Mouse (Mus musculus): ENCODE measurements around the gene Sema6b. TPM values are rescaled to one million over a fixed set of nuclear protein-coding genes. Genes with fewer than 3 reads are reported as not detected.
"Not testable (repeated sequence)": the region's sequence is repeated elsewhere in the genome, so short reads cannot be mapped to it uniquely, and the experiment has no call there.

The Sema6b gene
- total RNA-seq, 2 experiments from 2014 or later: 140 to 142 TPM

DNA sequence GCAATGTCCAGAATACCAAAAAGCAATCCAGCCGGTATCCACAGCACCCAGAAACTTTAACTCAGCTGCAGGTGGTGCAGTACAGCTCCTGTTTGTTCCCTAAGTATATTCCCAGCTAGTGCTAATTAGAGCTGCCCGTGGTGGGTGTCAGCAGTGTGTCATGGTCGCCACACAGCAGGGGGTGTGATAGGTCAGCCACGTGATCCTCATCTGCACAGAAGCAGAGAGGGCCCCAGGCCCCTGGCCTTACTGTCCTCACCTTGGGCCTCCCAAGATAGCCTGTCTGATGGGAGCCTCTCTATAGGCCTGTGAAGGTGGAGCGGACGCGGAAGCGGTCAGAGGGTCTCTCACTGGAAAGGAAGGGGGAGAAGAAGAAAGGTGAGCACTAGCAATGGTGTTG lies 42.0 kb downstream of the Sema6b start:
- no peak for DNase-seq (ENCODE audit: low spot score in 2 of 2)

DNA sequence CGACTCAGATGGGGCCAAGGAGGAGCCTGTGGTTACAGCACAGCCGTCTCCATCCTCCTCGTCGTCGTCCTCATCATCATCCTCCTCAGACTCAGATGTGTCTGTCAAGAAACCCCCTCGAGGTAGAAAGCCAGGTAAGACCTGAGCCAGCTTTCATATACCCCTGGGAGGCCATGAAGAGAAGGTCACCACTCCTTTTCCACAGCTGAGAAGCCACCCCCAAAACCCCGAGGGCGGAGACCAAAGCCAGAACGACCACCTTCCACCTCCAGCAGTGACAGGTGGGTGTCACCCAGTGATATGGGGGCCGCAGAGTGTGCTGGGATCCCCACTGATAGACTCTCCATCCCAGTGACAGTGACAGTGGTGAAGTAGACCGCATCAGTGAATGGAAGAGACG lies 43.3 kb downstream of the Sema6b start:
- DNase-seq (ENCODE audit: low spot score in 2 of 2): no peak

DNA sequence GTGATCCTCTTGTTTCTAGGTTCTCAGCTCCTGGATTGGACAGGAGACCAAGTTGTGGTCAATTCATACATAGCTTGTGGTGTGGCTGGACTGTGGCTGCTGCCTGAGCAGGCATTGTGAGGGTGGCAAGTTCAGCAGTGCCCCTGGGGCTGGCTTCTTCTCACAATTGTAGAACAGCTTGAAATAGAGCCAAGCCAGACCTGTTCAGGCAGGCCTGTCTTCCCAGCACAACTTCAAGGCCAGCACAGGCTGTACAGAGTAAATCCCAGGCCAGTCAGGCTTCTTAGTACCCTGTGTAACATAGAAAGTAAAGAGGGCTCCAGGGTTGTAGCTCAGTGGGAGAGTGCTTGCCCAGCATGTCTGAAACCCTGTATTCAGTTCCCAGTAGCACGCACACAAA lies 47.3 kb downstream of the Sema6b start:
- DNase-seq (ENCODE audit: low spot score in 2 of 2): no peak

DNA sequence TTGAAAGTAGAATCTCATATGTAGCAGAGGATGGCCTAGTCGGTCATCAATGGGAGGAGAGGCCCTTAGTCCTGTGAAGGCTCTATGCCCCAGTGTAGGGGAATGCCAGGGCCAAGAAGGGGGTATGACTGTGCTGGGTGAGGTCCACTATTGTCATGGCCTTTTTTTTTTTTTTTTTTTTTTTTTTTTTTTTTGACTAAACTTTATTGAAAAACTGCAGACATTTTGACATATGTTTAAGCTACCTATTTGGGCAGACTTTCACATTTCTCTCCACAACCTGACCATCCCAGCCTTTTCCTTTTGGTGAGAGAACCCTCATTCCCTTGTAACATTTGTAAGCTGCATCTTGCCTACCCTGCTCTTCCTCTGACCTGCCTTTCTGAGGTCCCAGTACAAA lies 47.8 kb downstream of the Sema6b start:
- DNase-seq (ENCODE audit: low spot score in 2 of 2): no peak

DNA sequence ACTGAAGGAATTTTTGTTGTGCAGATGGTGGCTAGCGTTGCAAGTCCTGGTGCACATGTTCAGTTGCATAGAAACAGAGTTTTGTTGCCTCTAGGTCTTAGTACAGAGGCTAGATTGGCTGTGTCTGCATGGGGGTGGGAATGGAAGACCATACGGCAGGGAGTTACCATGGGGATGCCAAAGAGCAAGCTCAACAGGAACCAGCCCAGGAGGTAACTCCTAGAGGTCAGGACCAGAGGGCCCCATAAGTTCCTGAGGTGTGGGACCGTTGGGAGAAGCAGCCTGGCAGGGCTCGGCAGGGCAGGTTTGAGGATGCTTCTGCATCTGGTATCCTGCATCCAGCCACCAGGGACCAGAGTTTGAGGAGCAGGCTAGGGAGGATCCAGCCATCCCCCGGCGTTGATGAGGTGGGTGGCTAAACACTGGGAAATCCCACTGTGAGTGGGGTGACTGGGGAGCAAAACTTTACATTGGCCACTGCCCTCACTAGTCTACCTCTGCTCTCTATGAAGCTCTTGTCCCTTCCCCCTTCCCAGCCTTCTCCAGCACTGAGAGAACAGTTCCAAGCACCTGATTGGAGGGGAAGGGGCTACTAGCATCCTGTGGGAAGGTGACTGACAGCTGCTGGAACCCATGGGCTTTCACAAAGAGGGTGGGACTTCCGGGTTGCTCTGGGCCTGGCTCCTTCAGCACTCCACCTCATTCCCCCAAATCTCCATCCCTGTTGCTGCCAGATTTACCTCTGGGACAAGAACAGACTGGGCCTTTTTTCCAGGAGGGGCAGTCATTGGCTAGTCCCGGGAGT lies 59.2 kb downstream of the Sema6b start:
- DNase-seq (ENCODE audit: low spot score in 2 of 2): peak; percentile 59 to 83

DNA sequence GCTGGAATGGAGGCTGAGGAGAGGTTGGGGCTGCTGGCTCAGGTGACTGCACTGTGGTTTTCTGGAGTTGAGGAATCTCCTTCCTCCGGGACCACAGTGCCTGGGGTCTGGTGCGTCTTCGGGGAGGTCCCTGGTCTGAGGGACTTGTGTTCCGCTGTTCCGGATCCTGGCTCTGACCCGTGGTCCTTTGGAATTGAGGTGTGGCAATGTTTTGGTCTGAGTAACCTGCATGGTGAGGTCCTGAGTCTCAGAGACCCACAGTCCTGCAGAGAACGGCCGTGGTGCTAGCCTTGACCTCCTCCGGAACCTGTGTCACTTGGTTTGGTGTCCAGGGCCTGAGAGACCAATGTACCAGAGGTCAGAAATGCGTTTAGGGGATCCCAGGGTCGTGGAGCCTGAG lies 60.2 kb downstream of the Sema6b start:
- DNase-seq (ENCODE audit: low spot score in 2 of 2): peak in 1 of 2 experiments; percentile 25

DNA sequence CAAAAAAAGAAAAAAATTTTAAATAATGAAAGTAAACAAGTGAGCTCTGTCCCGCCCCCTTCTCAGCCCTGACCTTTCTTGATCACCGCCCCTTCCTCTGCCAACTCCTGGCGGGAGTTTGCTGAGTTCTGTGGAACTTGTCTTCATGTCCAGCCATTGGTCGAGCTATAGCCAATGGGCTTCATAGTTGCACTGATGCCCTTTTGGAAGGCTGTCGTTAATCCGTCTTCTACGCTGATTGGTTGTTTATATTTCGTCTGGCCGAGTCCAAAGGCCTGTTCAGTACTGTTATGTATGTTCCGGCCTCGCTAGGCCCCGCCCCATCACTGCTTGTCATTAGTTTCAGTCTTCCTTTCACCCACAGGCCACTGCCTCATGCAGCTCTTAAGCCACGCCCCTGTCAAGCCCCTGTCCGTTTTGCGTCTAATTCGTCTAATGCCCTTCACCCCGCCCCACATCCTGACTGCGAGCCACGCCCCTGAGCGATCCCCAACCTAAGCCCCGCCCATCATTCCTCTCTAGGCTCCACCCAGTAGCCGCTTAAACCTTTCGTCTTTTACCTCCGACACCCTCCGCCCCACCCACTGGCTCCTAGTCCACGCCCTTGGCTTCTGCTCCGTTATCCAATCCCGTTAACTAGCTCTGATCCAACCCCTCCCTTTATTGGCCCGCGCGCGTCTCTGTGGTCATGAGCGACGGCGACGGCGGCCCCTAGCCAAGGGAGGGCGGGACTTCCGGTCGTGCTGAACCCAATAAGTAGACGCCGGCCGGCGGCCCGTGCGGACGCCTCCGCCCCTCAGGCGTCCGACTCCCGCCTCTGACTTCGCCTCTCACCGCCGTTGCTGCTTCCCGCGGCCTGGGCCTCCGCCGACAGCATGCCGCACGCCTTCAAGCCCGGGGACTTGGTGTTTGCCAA lies 61.0 kb downstream of the Sema6b start, which contains the start of gene Hdgfl2:
Gene Hdgfl2, plus strand, starts transcription at position 755 of the 916 bp plus-strand sequence.
- DNase-seq (ENCODE audit: low spot score in 2 of 2): peak; percentile 99 to 100

DNA sequence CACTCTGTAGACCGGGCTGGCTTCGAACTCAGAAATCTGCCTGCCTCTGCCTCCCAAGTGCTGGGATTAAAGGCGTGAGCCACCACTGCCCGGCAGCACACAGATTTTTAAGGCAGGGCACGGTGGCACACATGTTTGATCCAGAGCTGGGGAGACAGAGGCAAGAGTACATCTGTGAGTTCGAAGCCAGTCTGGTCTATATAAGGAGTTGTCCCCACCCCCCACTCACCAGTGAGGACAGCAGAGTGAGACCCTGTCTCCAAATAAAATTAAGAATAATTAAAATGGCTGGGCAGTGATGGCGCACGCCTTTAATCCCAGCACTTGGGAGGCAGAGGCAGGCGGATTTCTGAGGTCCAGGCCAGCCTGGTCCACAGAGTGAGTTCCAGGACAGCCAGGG lies 61.8 kb downstream of the Sema6b start:
- not testable (repeated sequence) for DNase-seq (ENCODE audit: low spot score in 2 of 2)

DNA sequence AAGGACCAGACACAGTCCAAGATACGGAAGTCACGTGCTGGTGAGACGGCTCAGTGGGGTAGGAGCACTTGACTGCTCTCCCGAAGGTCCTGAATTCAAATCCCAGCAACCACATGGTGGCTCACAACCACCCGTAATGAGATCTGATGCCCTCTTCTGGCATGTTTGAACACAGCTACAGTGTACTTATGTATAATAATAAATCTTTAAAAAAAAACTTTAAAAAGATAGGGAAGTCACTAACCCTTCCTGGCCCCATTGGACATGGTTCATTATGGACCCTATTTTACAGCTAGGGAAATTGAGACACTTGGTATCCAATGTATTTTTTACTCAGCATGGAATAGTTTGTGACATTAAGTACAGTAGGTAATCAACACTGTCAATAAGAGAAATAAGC lies 62.6 kb downstream of the Sema6b start:
- no peak for DNase-seq (ENCODE audit: low spot score in 2 of 2)

DNA sequence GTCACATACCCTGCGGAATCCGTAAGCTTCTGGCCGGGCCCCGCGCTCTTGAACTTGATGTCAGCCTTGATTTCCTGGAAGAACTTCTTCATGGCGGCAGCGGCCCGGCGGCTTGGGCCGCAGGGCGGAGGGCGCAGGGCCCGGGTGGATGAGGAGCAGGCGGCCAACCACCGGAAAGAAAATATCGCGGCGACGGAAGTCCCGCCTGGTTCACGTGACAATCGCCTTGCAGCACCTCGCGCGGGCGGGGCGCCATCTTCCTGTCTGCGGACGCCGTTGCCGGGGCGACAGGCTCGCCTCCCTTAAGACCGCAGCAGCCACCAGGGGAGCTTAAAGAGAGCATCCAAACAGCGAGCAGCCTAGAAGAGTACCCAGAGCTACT lies 65.3 kb downstream of the Sema6b start, which contains the start of gene Ubxn6:
Gene Ubxn6, minus strand, starts transcription at position 202 of the 382 bp plus-strand sequence.
- peak; percentile 96 to 97 for DNase-seq (ENCODE audit: low spot score in 2 of 2)

DNA sequence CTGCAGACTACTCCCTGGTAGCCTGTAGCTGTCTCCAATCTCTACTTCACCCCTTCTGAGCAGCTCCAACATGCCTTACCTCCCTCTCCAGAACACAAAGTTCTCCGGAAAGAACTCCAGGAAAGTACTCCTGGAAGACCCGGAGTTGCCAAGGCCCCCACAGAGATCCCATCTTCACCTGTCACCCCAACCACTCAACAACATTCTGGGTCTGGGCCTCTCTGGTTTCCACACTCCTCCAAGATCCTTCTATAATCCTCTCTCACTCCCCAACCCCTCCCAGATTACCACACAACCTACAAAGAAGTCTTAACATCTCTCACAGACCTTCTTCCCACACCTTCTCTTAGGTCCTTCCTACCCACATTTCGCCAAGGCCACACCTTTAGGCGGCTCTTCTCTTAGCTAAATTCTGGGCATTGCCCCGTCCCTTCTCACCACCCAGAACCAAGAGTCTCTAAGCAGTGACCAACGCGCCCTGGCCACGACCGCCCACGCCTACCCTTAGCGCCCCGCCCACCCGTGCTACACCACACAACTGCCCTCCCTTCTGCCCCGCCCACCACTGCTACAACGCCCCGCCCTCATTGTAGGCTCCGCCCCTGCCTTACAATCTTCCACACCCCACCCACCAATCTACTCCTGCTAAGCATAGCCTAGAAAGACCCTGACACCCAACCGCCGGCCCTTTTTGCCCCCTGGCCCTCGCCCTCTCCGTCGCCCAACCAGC lies 65.9 kb downstream of the Sema6b start:
- peak in 1 of 2 experiments; percentile 68 for DNase-seq (ENCODE audit: low spot score in 2 of 2)

Small RNA genes within 50 kb of the gene (microRNA-seq; reads per million reads assigned to microRNA genes)
- 0 reads per million in 2 experiments for gene Gm44397

Other genes starting within 250 kb of the Sema6b start
- 1 to 10 TPM; 8.1 to 8.2 TPM for gene Zfp959, start 248.2 kb downstream of the Sema6b start, total RNA-seq (2021)
- 1 to 10 TPM; 4.1 to 4.9 TPM for gene Zfp119b, start 190.8 kb downstream of the Sema6b start, total RNA-seq (2021)
- 1 to 10 TPM; 1.9 TPM for gene Ebi3, start 187.7 kb downstream of the Sema6b start, total RNA-seq (2021)
- gene Yju2, start 181.2 kb downstream of the Sema6b start, total RNA-seq (2021): 10 to 100 TPM; 15.0 to 16.2 TPM
- gene Shd, start 169.9 kb downstream of the Sema6b start, total RNA-seq (2021): 10 to 100 TPM; 38.9 to 44.9 TPM
- gene Fsd1, start 153.8 kb downstream of the Sema6b start, total RNA-seq (2021): 10 to 100 TPM; 73.1 to 76.4 TPM
- gene Stap2, start 134.8 kb downstream of the Sema6b start, total RNA-seq (2021): 1 to 10 TPM; 4.0 to 4.3 TPM
- gene Mpnd, start 134.6 kb downstream of the Sema6b start, total RNA-seq (2021): 100 to 1,000 TPM; 112 to 119 TPM
- 10 to 100 TPM; 64.9 to 67.5 TPM for gene Sh3gl1, start 103.7 kb downstream of the Sema6b start, total RNA-seq (2021)
- gene Chaf1a, start 99.9 kb downstream of the Sema6b start, total RNA-seq (2021): 1 to 10 TPM; 3.5 to 5.0 TPM
- gene Ubxn6, start 65.3 kb downstream of the Sema6b start, total RNA-seq (2021): 10 to 100 TPM; 64.4 to 72.8 TPM
- gene Hdgfl2, start 60.7 kb downstream of the Sema6b start, total RNA-seq (2021): 100 to 1,000 TPM; 104 to 115 TPM
- 1 to 10 TPM; 1.3 to 2.5 TPM for gene Plin4, start 30.5 kb downstream of the Sema6b start, total RNA-seq (2021)
- 1 to 10 TPM; 1.1 to 1.4 TPM for gene Plin5, start 22.7 kb downstream of the Sema6b start, total RNA-seq (2021)
- gene Lrg1, start 18.3 kb downstream of the Sema6b start, total RNA-seq (2021): under 1 TPM; 0.62 to 0.81 TPM
- 1 to 10 TPM; 6.2 to 6.6 TPM for gene Tnfaip8l1, start 22.1 kb upstream of the Sema6b start, total RNA-seq (2021)
- gene Mydgf, start 43.6 kb upstream of the Sema6b start, total RNA-seq (2021): 10 to 100 TPM; 43.3 to 46.0 TPM
- gene Dpp9, start 78.6 kb upstream of the Sema6b start, total RNA-seq (2021): 10 to 100 TPM; 49.4 to 52.4 TPM
- gene Fem1a, start 116.5 kb upstream of the Sema6b start, total RNA-seq (2021): 10 to 100 TPM; 41.6 to 44.7 TPM
- 1 to 10 TPM; 6.2 to 7.4 TPM for gene Ticam1, start 136.4 kb upstream of the Sema6b start, total RNA-seq (2021)
- 1 to 10 TPM; 5.1 to 9.1 TPM for gene Plin3, start 152.5 kb upstream of the Sema6b start, total RNA-seq (2021)
- gene Arrdc5, start 159.9 kb upstream of the Sema6b start, total RNA-seq (2021): not detected
- 1 to 10 TPM; 2.4 to 5.0 TPM for gene Uhrf1, start 163.0 kb upstream of the Sema6b start, total RNA-seq (2021)
- gene Kdm4b, start 185.7 kb upstream of the Sema6b start, total RNA-seq (2021): 10 to 100 TPM; 79.7 to 84.5 TPM